9 mouse cellular contexts compared by ENCODE assay signal in the genomic region with DNA sequence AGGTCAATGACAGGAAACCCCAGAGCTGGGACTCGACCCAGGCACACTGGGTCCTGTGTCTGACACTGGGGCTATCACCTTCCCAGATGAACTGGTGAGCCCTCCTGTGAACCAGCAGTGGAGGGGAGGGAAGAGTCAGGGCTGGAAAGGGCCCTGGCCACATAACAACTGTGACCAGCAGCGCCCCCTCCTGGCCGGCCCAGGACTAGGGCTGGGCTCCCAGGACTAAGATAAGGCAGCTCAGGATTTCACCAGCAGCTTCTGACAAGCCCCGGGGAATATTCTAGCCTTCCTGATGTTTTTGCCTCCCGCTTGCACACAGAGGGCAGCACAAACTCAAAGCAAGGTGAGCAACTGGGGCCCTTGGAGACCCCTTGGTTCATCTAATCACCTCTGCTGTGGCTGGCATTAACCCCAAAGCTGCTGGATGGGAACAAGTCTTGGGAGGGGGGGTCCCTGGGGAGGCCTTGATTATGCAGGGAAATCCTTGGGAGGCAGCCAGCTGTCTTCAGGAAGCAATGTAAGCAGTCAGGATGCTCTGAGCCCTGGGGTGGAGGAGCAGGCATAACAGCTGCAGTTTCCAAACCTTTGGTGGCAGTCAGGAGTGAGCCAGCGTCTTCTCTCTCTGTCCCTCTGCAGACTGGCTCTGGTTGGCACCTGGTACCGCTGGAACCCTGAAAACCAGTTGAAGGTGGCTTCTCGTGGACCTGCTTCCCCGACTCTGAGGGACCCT. TPM values are rescaled to one million over a fixed set of nuclear protein-coding genes. Genes with fewer than 3 reads are reported as not detected.
DNase-seq lines count a peak whose midpoint lies in the region; ATAC-seq and TF ChIP-seq lines count a peak whose summit lies in the region.
"Had no signal": no experiment of that assay in that cellular context is flagged by ENCODE, and none has a peak within 500 bp of the region (broad histone marks: within the 10 kb centered on the region; RNA-seq: fewer than 3 reads in every experiment).

A gene (minus strand): TSS at position 683 of the 733 bp plus-strand sequence.

- TF ChIP-seq CTCF in lung, embryonic 14.5 days (IDR thresholded peaks at IDR 0.05; ENCODE audit: low read depth) = peak; percentile 83

- no peaks in the 10 kb centered on the region for H3K27me3 ChIP-seq in kidney, embryonic 16.5 days (ENCODE audit: insufficient read depth, low read length)
- H3K27me3 ChIP-seq in lung, embryonic 14.5 days (ENCODE audit: insufficient read depth, low read length) = no peaks in the 10 kb centered on the region
- H3K27me3 ChIP-seq: hindbrain, embryonic 15.5 days had no signal

- no peak within 1 kb of the TSS for H3K27ac ChIP-seq in kidney, embryonic 16.5 days (ENCODE audit: low read length)
- peak within 1 kb of the TSS; percentile 26; the same call in 1 of the 2 replicates for H3K27ac ChIP-seq in lung, embryonic 14.5 days (ENCODE audit: low read depth)
- H3K27ac ChIP-seq: hindbrain, embryonic 15.5 days had no signal

- DNase-seq in 3T3-L1 (ENCODE audit: low read depth, low spot score) (peak; percentile 86), MEL-GATA-1-ER (ENCODE audit: extremely low read depth, low read depth) (peak; percentile 31)
- DNase-seq in cerebellum, adult 9-11 months = peak; percentile 17
- peak; percentile 65 to 80 for DNase-seq in heart, adult 18-20 months
- DNase-seq in lung, embryonic 14.5 days = peak; percentile 87
- DNase-seq in ovary, adult 18-20 months (ENCODE audit: low spot score) = peak; percentile 51
- peak; percentile 60 to 72 for DNase-seq in urinary bladder, adult 18-20 months (ENCODE audit: low spot score in 2 of 2)

- no peaks in the 10 kb centered on the region for H3K9me3 ChIP-seq in kidney, embryonic 16.5 days (ENCODE audit: low read length)
- H3K9me3 ChIP-seq in lung, embryonic 14.5 days (ENCODE audit: low read depth, low read length) = no peaks in the 10 kb centered on the region
- H3K9me3 ChIP-seq: hindbrain, embryonic 15.5 days had no signal

- 29% methylated on average over 9 of the region's 9 CpGs for WGBS in kidney, embryonic 16.5 days
- WGBS in lung, embryonic 14.5 days = 27% methylated on average over 9 of the region's 9 CpGs

- no peak within 1 kb of the TSS for H3K4me2 ChIP-seq in kidney, embryonic 16.5 days (replicated peaks; ENCODE audit: low read depth, low read length)
- H3K4me2 ChIP-seq in lung, embryonic 14.5 days = no peak within 1 kb of the TSS
- H3K4me2 ChIP-seq: hindbrain, embryonic 15.5 days had no signal

- ATAC-seq in kidney, embryonic 16.5 days (ENCODE audit: low FRiP score, low TSS enrichment) = 0 out of 2 replicates have a peak, but pooled peaks have one; percentile 29
- ATAC-seq in lung, embryonic 14.5 days (ENCODE audit: insufficient read depth) = peak; percentile 24; the same call in 1 of the 2 replicates

- no peak within 1 kb of the TSS for H3K9ac ChIP-seq in kidney, embryonic 16.5 days (replicated peaks; ENCODE audit: low read length)
- no peak within 1 kb of the TSS for H3K9ac ChIP-seq in lung, embryonic 14.5 days
- H3K9ac ChIP-seq: hindbrain, embryonic 15.5 days had no signal

- no peak within 1 kb of the TSS for H3K4me3 ChIP-seq in kidney, embryonic 16.5 days (ENCODE audit: low read length)
- H3K4me3 ChIP-seq in lung, embryonic 14.5 days (ENCODE audit: low read depth, low read length) = no peak within 1 kb of the TSS
- H3K4me3 ChIP-seq: hindbrain, embryonic 15.5 days had no signal

- no peaks in the 10 kb centered on the region for H3K36me3 ChIP-seq in kidney, embryonic 16.5 days (ENCODE audit: insufficient read depth, low read length)
- H3K36me3 ChIP-seq in lung, embryonic 14.5 days (ENCODE audit: insufficient read depth) = no peaks in the 10 kb centered on the region
- H3K36me3 ChIP-seq: hindbrain, embryonic 15.5 days had no signal

- H3K4me1 ChIP-seq in kidney, embryonic 16.5 days (ENCODE audit: insufficient read depth, low read length) = peaks cover 26% of the 10 kb centered on the region
- peaks cover 9% of the 10 kb centered on the region for H3K4me1 ChIP-seq in lung, embryonic 14.5 days (ENCODE audit: insufficient read depth)

RNA-seq across cellular contexts. Expression of the gene that starts here (rescaled TPM):
- under 1 TPM; 0.35 to 0.67 TPM for total RNA-seq in heart, adult 18-20 months (2021)
- 1.9 and 2.6 TPM in 2 replicates for polyA plus RNA-seq in kidney, embryonic 16.5 days (2015; fragmentation: Nextera tagmentation; extraction: Ambion mirVana)
- polyA plus RNA-seq in lung, embryonic 14.5 days (2014; fragmentation: Nextera tagmentation; extraction: Ambion mirVana) = 2.0 and 2.2 TPM in 2 replicates

Comparison
In these comparisons a context has a peak if more than half of its experiments do, and no peak if none do; other contexts are left out.
1. Peak in DNase-seq in heart, adult 18-20 months; RNA of the gene not detected or under 1 TPM.
2. DNase-seq: peak in every context shown above with its lines; median percentile 87 in lung, embryonic 14.5 days; 86 in 3T3-L1; 72 in heart, adult 18-20 months; 66 in urinary bladder, adult 18-20 months; 51 in ovary, adult 18-20 months; 31 in MEL-GATA-1-ER; 17 in cerebellum, adult 9-11 months.